Mouse (Mus musculus): ENCODE measurements around the gene Phc3.

Gene Phc3

GRCm38 (mm10) chr3:30969104-30969581 lies at the start of gene Phc3:
Phc3 (minus strand) TSS chr3:30969415.
- peak; percentile 94 for DNase-seq

GRCm38 (mm10) chr3:31017652-31018051 lies 48.4 kb upstream of the Phc3 start:
- no peak for DNase-seq

- no peak for DNase-seq
Measured at GRCm38 (mm10) chr3:31016594-31017196, 47.5 kb upstream of the Phc3 start.

- no peak for DNase-seq
Measured at GRCm38 (mm10) chr3:31015682-31016443, 46.6 kb upstream of the Phc3 start.

- no peak for DNase-seq
Measured at GRCm38 (mm10) chr3:31014374-31014773, 45.2 kb upstream of the Phc3 start.

GRCm38 (mm10) chr3:31004320-31005209 lies 35.4 kb upstream of the Phc3 start:
- no peak for DNase-seq

GRCm38 (mm10) chr3:31001048-31001676 lies 31.9 kb upstream of the Phc3 start:
- DNase-seq = no peak

- DNase-seq = no peak
Measured at GRCm38 (mm10) chr3:31000018-31000407, 30.8 kb upstream of the Phc3 start.

- DNase-seq = no peak
Measured at GRCm38 (mm10) chr3:30999401-31000017, 30.3 kb upstream of the Phc3 start.

- no peak for DNase-seq
Measured at GRCm38 (mm10) chr3:30996688-30997014, 27.4 kb upstream of the Phc3 start.

- DNase-seq = peak in 1 of 2 experiments; percentile 31
Measured at GRCm38 (mm10) chr3:30995899-30996687, 26.9 kb upstream of the Phc3 start.

GRCm38 (mm10) chr3:30995283-30995898 lies 26.2 kb upstream of the Phc3 start, which contains the start of gene Prkci:
Prkci (plus strand) TSS chr3:30995747.
- DNase-seq = peak; percentile 94 to 97

GRCm38 (mm10) chr3:30994859-30995258 lies 25.6 kb upstream of the Phc3 start:
- no peak for DNase-seq

- DNase-seq = peak in 1 of 2 experiments; percentile 26
Measured at GRCm38 (mm10) chr3:30993066-30993573, 23.9 kb upstream of the Phc3 start.

GRCm38 (mm10) chr3:30992161-30992560 lies 22.9 kb upstream of the Phc3 start:
- no peak for DNase-seq

GRCm38 (mm10) chr3:30987396-30988318 lies 18.4 kb upstream of the Phc3 start:
- no peak for DNase-seq

GRCm38 (mm10) chr3:30982924-30983536 lies 13.8 kb upstream of the Phc3 start:
- DNase-seq = no peak

- peak; percentile 42 to 45 for DNase-seq
Measured at GRCm38 (mm10) chr3:30981616-30982380, 12.6 kb upstream of the Phc3 start.
